Mouse (Mus musculus): ENCODE measurements around the gene Vmn1r55.
"Not testable (repeated sequence)": the region's sequence is repeated elsewhere in the genome, so short reads cannot be mapped to it uniquely, and the experiment has no call there.

- not testable (repeated sequence) for TF ChIP-seq CTCF (IDR thresholded peaks at IDR 0.05; ENCODE audit: extremely low read depth, insufficient read length, insufficient replicate concordance, low read depth, low read length); POLR2A (IDR thresholded peaks at IDR 0.05; ENCODE audit: low read depth, low read length)
Observed at GRCm38 (mm10) chr7:5196647-5197046, 47.2 kb upstream of the Vmn1r55 start, which contains the start of gene Vmn1r56.

Measured in small intestine, adult 2 months (tissue).